Mouse (Mus musculus) thymus, adult 2 months (tissue): ENCODE results near the gene Abcb9. TPM values are rescaled to one million over a fixed set of nuclear protein-coding genes. Genes with fewer than 3 reads are reported as not detected.

ENCODE experiments used
- DNase-seq: peaks from one replicate; pipeline ENCODE4 v3.0.0; 2021
- H3K27ac ChIP-seq: fragments of 200-500 bp; 2 replicates; pipeline ENCODE4 v1.5.1; 2012; ENCODE audit warnings: low read length, control low read depth; ENCODE audit not compliant: control insufficient read depth, insufficient read depth
- H3K27me3 ChIP-seq: fragments of 200-500 bp; 2 replicates; pipeline ENCODE4 v1.6.1; 2012; ENCODE audit warnings: mild to moderate bottlenecking, low read length, moderate library complexity, mixed read lengths; ENCODE audit not compliant: control insufficient read depth, insufficient read depth
- H3K36me3 ChIP-seq: fragments of 200-500 bp; 2 replicates; pipeline ENCODE4 v1.6.1; 2012; ENCODE audit warnings: mild to moderate bottlenecking, low read length, moderate library complexity; ENCODE audit not compliant: control insufficient read depth, insufficient read depth
- H3K4me1 ChIP-seq: fragments of 200-500 bp; replicated peaks from 2 replicates; pipeline ENCODE4 v1.6.1; 2012; ENCODE audit warnings: low read length; ENCODE audit not compliant: control insufficient read depth, insufficient read depth
- H3K4me3 ChIP-seq: fragments of 200-500 bp; 2 replicates; pipeline ENCODE4 v1.5.1; 2012; ENCODE audit warnings: mild to moderate bottlenecking, low read length, control low read depth, moderate library complexity; ENCODE audit not compliant: control insufficient read depth, insufficient read depth
- CTCF ChIP-seq: fragments of 200-500 bp; IDR thresholded peaks from 2 replicates; pipeline ENCODE4 v1.5.1; 2012; ENCODE audit warnings: mild to moderate bottlenecking, control low read depth, low read length, moderate library complexity, borderline replicate concordance; ENCODE audit not compliant: control insufficient read depth, poor library complexity, insufficient read depth; ENCODE audit errors: extremely low read depth
- POLR2A ChIP-seq: fragments of 200-500 bp; IDR thresholded peaks from 2 replicates; pipeline ENCODE4 v1.6.1; 2012; ENCODE audit warnings: mild to moderate bottlenecking, low read length, control low read depth, moderate library complexity; ENCODE audit not compliant: control insufficient read depth, poor library complexity, insufficient read depth; ENCODE audit errors: extremely low read depth
- WGBS: fragments of 180-500 bp; shearing (Covaris S2); methylation state at CpG from one replicate; pipeline ENCODE4 v1.1.7; 2018; 5-methylcytosine and 5-hydroxymethylcytosine counted together
- polyA plus RNA-seq: library from polyadenylated mRNA; depleted of rRNA; stranded (reverse); fragments of >200 nt; gene quantifications from 2 replicates; pipeline ENCODE4 v1.2.3, GENCODE M21; 2012; rRNA removed

Abcb9 gene
- 48.2 and 54.0 TPM in 2 replicates for polyA plus RNA-seq

- Histone ChIP-seq H3K27ac (no peak within 1 kb of the TSS), H3K27me3 (no peaks in the 10 kb centered on the region), H3K4me1 (peaks cover 11% of the 10 kb centered on the region), H3K4me3 (peak within 1 kb of the TSS; percentile 38), H3K36me3 (no peaks in the 10 kb centered on the region)
- DNase-seq = peak; percentile 89
- 2% methylated on average over 42 of the region's 42 CpGs for WGBS
- TF ChIP-seq POLR2A (0 out of 2 replicates have a peak, but pooled peaks have one; percentile 13), CTCF (no peak)
Observed at GRCm38 (mm10) chr5:124095596-124096232, at the start of gene Abcb9. Abcb9 (minus strand) TSS chr5:124095798.

GRCm38 (mm10) chr5:124138066-124138465, 42.5 kb upstream of the Abcb9 start:
- H3K4me3 ChIP-seq = no peak overlapping the region
- no peaks in the 10 kb centered on the region for H3K4me1 ChIP-seq
- 89% methylated on average over 7 of the region's 7 CpGs for WGBS
- DNase-seq = no peak
- H3K36me3 ChIP-seq = peaks cover 47% of the 10 kb centered on the region
- H3K27me3 ChIP-seq = no peaks in the 10 kb centered on the region
- no peak overlapping the region for H3K27ac ChIP-seq
- TF ChIP-seq CTCF (no peak), POLR2A (no peak)

GRCm38 (mm10) chr5:124134261-124134660, 38.7 kb upstream of the Abcb9 start:
- Histone ChIP-seq H3K4me3 (no peak overlapping the region), H3K4me1 (no peaks in the 10 kb centered on the region), H3K27me3 (no peaks in the 10 kb centered on the region), H3K27ac (no peak overlapping the region), H3K36me3 (peaks cover 56% of the 10 kb centered on the region)
- TF ChIP-seq POLR2A = no peak
- TF ChIP-seq CTCF = no peak
- no peak for DNase-seq
- WGBS = 88% methylated on average over 5 of the region's 5 CpGs

GRCm38 (mm10) chr5:124125093-124125492, 29.5 kb upstream of the Abcb9 start:
- no peaks in the 10 kb centered on the region for H3K4me1 ChIP-seq
- H3K27ac ChIP-seq = no peak overlapping the region
- 95% methylated on average over 11 of the region's 11 CpGs for WGBS
- DNase-seq = no peak
- no peak overlapping the region for H3K4me3 ChIP-seq
- TF ChIP-seq CTCF (no peak), POLR2A (no peak)
- peaks cover 76% of the 10 kb centered on the region for H3K36me3 ChIP-seq
- no peaks in the 10 kb centered on the region for H3K27me3 ChIP-seq

GRCm38 (mm10) chr5:124122357-124122756, 26.8 kb upstream of the Abcb9 start:
- DNase-seq = no peak
- no peak overlapping the region for H3K4me3 ChIP-seq
- peaks cover 60% of the 10 kb centered on the region for H3K36me3 ChIP-seq
- 0 out of 2 replicates have a peak, but pooled peaks cover 3% of the 10 kb centered on the region for H3K4me1 ChIP-seq
- no peak for TF ChIP-seq POLR2A
- no peak overlapping the region for H3K27ac ChIP-seq
- WGBS = 97% methylated on average over 18 of the region's 18 CpGs
- no peaks in the 10 kb centered on the region for H3K27me3 ChIP-seq

GRCm38 (mm10) chr5:124119204-124119603, 23.6 kb upstream of the Abcb9 start:
- 79% methylated on average over 5 of the region's 5 CpGs for WGBS
- no peak for DNase-seq
- no peaks in the 10 kb centered on the region for H3K27me3 ChIP-seq
- H3K36me3 ChIP-seq = peaks cover 39% of the 10 kb centered on the region
- TF ChIP-seq CTCF (no peak), POLR2A (no peak)
- H3K4me1 ChIP-seq = peaks cover 14% of the 10 kb centered on the region
- H3K4me3 ChIP-seq = no peak overlapping the region
- no peak overlapping the region for H3K27ac ChIP-seq
